Mouse (Mus musculus) liver, postnatal 0 days (tissue): ENCODE data around the gene Nufip1.

Experiments used
- CTCF ChIP-seq: sonication (generic); IDR thresholded peaks from 2 replicates; pipeline ENCODE4 v1.5.1; 2016; ENCODE audit warnings: antibody characterized with exemption, low read depth
- EP300 ChIP-seq: IDR thresholded peaks from 2 replicates; pipeline ENCODE4 v1.6.1; 2016; ENCODE audit warnings: antibody characterized with exemption, low read depth, mild to moderate bottlenecking

GRCm38 (mm10) chr14:76067237-76067636 lies 43.5 kb upstream of the Nufip1 start:
- no peak for TF ChIP-seq CTCF
- TF ChIP-seq EP300, result no peak
